Mouse (Mus musculus) olfactory bulb, adult 2 months (tissue): ENCODE results near the gene Macf1. TPM values are rescaled to one million over a fixed set of nuclear protein-coding genes. Genes with fewer than 3 reads are reported as not detected.

Experiments used
- H3K27ac ChIP-seq: fragments of 200-500 bp; 2 replicates; pipeline ENCODE4 v1.5.1; 2012; ENCODE audit warnings: low read depth, low read length; ENCODE audit not compliant: insufficient read depth
- H3K4me1 ChIP-seq: fragments of 200-500 bp; 2 replicates; pipeline ENCODE4 v1.6.1; 2012; ENCODE audit warnings: low read length; ENCODE audit not compliant: control insufficient read depth, insufficient read depth
- H3K4me3 ChIP-seq: fragments of 200-500 bp; 2 replicates; pipeline ENCODE4 v1.5.1; 2012; ENCODE audit warnings: mild to moderate bottlenecking, low read depth, low read length, moderate library complexity; ENCODE audit not compliant: insufficient read depth
- CTCF ChIP-seq: fragments of 200-500 bp; IDR thresholded peaks from 2 replicates; pipeline ENCODE4 v1.5.1; 2012; ENCODE audit warnings: low read depth, mild to moderate bottlenecking, low read length, moderate library complexity; ENCODE audit not compliant: insufficient read depth
- POLR2A ChIP-seq: fragments of 200-500 bp; IDR thresholded peaks from 2 replicates; pipeline ENCODE4 v1.6.1; 2012; ENCODE audit warnings: mild to moderate bottlenecking, low read depth, low read length, moderate library complexity; ENCODE audit not compliant: insufficient read depth
- WGBS: fragments of 180-500 bp; shearing (Covaris S2); methylation state at CpG from one replicate; pipeline ENCODE4 v1.1.7; 2018; 5-methylcytosine and 5-hydroxymethylcytosine counted together
- polyA plus RNA-seq: library from polyadenylated mRNA; stranded (reverse); fragments of >200 nt; gene quantifications from 2 replicates; pipeline ENCODE4 v1.2.4, GENCODE M21; 2012; ENCODE audit warnings: low replicate concordance; ENCODE audit not compliant: missing spikeins, insufficient read depth, insufficient read length

Gene Macf1
- polyA plus RNA-seq, 1 experiment: 508 TPM

DNA sequence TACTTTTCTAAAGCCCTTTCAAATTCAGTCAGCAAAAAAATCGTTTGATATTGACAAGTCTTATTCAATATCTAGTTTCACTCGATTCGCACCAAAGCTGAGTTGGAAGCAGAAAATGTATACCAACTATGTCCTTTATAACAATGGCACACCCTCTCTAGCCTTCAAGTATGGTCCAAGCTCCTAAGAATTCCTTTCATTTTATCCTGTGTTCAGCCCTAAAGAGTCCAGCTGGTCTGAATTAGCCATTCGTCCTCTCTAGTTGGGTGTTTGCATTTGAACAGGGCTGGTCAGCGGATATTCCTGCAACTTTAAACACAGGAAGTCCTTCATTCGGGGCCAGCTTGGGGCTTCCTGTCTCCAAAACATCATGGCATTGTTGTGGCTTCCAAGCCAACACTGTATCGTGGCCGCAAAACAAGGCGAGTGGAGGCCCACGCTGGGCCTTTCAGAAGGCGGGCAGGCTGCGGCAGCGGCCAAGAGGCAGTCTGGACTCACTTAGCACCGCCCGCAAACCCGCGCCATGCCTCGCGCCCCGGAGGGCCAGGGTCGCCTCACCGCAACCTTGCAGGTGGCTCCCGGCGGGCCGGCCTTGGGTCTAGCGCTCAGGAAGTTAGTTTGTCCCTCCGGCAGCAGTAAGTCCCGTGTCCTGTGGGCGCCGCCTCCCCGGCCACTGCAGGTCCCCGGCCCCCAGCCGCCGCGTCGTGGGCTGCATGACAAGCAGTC lies 273.0 kb downstream of the Macf1 start:
- peak overlapping the region; percentile 54; the same call in 1 of the 2 replicates for H3K27ac ChIP-seq
- TF ChIP-seq CTCF (no peak), POLR2A (no peak)
- peak overlapping the region; percentile 66 for H3K4me3 ChIP-seq
- WGBS: 7% methylated on average over 36 of the region's 36 CpGs
- H3K4me1 ChIP-seq: peaks cover 22% of the 10 kb centered on the region

DNA sequence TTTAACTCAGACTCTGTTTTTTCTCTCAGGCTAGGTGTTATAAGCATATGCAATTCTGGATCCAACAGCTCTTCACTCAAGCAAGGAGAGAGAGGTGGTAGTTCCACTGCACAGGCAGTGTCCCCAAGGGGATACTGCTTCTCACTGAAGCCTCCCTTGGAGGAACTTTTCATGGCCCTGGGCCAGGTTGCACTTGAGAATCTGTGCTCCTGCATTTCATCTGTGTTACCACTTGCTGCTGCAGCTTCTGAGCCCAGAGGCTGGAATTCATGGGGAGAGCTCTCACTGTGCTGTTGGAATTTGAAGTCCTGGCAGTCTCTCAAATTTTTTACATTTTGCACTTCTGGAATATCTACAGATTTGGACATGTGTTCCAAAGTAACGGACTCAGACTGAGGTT lies 274.4 kb downstream of the Macf1 start:
- Histone ChIP-seq H3K27ac (no peak overlapping the region), H3K4me1 (peaks cover 22% of the 10 kb centered on the region), H3K4me3 (no peak overlapping the region)
- WGBS: 80% methylated on average over 1 of the region's 1 CpGs
- no peak for TF ChIP-seq POLR2A
- TF ChIP-seq CTCF: no peak

DNA sequence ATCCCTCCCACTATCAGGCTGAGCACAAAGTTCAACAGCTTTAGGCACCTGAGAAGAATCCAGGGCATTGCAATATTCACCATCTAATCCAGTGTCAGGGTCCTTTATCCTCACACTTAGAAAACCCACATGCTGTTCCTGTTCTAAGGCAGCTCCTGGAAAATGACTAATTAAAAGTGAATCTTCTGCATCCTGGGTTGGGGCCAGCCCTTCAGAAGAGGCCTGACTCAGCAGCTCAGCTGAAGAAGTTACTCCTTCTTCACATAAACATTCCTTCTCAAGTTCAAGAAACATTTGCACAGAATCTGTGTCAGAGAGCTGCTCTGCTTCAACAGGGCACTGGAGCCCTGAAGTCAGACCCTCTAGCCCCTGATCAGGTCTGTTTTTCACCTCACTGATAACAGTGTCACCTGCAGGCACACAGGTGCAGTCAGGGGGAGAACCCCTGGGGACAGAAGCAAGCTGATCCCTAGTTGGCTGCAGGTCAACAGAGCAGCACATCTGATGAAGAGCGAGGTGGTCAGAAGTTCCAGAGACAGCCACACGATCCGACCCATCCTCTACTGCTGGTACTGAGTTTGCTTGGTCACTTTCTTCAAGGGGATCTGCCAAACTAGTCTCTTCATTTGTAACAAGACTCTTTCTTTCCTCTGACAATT lies 275.0 kb downstream of the Macf1 start:
- Histone ChIP-seq H3K27ac (no peak overlapping the region), H3K4me3 (no peak overlapping the region), H3K4me1 (peaks cover 22% of the 10 kb centered on the region)
- WGBS: 85% methylated on average over 3 of the region's 3 CpGs
- no peak for TF ChIP-seq POLR2A
- TF ChIP-seq CTCF: no peak

DNA sequence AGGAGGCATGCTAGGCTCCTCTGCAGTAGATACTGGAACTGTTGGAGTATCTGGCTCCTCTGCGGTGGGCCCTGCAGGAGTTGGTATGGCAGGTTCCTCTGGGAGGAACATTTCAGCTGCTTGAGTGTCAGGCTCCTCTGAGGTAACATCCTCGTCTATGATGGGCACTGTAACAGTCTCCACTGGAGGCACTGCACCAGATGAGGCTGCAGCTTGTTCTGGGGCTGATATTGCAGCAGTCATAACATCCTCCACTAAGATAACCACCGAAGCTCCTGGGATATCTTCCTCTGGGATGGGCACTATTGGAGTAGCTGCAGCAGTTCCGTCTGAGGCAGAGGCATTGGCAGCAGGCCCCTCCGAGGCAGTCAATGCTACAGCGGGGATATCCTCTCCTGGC lies 276.4 kb downstream of the Macf1 start:
- Histone ChIP-seq H3K4me1 (peaks cover 22% of the 10 kb centered on the region), H3K4me3 (no peak overlapping the region), H3K27ac (no peak overlapping the region)
- 47% methylated on average over 6 of the region's 6 CpGs for WGBS
- TF ChIP-seq POLR2A: no peak
- no peak for TF ChIP-seq CTCF

DNA sequence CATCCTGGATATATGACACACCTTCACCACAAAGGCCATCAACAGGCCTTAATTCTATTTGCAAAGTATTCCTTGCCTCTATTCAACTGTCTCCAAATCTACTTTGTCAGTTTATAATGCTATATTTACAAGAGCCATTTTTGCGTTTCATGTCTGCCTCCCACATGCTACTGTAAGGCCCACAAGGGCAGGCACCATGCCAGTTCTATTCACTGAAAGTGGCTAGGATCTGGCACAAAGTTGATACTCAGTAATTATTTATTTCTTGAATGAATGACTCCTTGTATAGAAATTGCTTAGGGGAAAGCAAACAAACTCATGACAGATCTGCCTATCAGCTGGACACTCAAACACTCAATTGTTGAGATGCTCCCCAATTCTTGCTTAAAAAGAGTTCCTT lies 280.1 kb downstream of the Macf1 start:
- Histone ChIP-seq H3K27ac (no peak overlapping the region), H3K4me1 (peaks cover 6% of the 10 kb centered on the region; the same call in 1 of the 2 replicates), H3K4me3 (no peak overlapping the region)
- 41% methylated on average over 1 of the region's 1 CpGs for WGBS
- TF ChIP-seq POLR2A (no peak), CTCF (no peak)

DNA sequence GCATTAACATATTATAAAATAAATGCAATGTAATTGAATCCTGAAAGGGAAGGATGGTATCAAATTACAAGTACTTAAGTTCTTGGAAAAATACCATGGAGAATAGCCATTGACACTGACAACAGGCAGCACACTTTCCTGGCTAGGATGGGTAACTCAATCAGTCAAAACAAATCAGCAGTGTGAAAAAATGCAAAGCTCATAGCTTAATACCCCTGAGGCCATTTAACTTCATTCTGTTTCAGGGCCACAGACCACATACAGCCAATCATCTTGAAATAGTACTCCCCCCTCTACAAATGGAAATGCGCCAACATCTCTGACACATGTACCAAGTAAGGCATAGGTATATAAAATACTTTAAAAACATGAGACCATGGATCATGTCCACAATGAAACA lies 281.9 kb downstream of the Macf1 start:
- H3K4me3 ChIP-seq: no peak overlapping the region
- WGBS: 95% methylated on average over 1 of the region's 1 CpGs
- TF ChIP-seq CTCF (no peak), POLR2A (no peak)
- H3K4me1 ChIP-seq: no peaks in the 10 kb centered on the region
- no peak overlapping the region for H3K27ac ChIP-seq

DNA sequence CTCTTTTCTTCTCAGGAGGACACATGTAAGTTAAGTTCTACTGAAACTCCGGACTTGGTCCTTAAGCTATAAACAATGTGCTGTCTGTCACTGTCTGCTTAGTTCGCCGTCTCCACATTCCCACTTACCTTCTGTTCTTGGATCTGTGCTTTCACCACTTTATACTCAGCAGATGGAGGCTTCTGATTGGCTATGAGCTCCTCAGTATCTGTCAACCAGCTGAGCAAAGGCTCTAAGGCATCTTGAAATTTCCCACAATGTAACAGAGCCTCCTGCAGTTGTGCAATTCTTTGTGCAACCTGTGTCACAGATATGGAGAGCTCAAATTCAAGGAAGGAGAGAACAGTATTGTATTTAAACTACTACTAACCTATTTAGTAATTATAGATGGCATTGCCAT lies 282.9 kb downstream of the Macf1 start:
- TF ChIP-seq CTCF (no peak), POLR2A (no peak)
- 64% methylated on average over 3 of the region's 3 CpGs for WGBS
- 0 out of 2 replicates have a peak, but pooled peaks cover 2% of the 10 kb centered on the region for H3K4me1 ChIP-seq
- H3K4me3 ChIP-seq: no peak overlapping the region
- no peak overlapping the region for H3K27ac ChIP-seq

DNA sequence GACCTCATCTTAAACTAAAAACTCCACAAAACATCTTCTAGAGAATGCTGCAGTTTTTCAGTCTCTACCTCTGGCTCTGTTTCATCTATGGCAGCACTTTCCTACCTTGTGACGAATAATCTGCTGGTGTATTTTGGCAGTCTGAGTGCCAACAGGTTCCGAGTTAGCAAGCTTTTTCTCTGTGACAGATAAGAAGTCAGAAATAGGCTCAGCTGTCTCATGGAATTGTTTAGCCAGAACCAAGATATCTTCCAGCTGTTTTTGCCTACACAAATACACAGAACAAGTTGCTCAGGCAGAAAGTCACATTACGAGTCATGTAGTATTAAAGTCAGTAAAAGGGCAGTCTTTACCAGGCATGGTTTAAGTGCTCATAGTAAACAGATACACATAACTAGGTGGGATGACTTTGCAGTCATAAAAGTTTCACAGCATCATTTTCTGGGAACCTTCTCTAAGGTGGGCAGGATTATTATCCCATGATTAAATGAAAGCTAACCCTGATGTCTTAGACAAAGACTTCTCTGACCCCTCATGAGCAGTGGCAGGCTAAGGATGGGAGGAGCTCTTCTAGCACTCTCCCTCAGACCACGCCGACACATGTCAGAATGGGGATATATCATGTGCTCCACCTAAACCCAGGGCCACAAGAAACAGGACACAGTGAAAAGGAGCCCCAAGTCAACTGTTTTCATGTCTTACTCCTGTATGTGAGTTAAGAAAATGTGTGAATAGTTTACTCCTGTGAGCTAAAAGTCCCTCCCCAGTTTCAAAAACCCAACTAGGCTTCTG lies 286.3 kb downstream of the Macf1 start:
- no peak overlapping the region for H3K27ac ChIP-seq
- WGBS: 69% methylated on average over 5 of the region's 5 CpGs
- 0 out of 2 replicates have a peak, but pooled peaks cover 4% of the 10 kb centered on the region for H3K4me1 ChIP-seq
- no peak for TF ChIP-seq CTCF
- TF ChIP-seq POLR2A: no peak
- H3K4me3 ChIP-seq: no peak overlapping the region

DNA sequence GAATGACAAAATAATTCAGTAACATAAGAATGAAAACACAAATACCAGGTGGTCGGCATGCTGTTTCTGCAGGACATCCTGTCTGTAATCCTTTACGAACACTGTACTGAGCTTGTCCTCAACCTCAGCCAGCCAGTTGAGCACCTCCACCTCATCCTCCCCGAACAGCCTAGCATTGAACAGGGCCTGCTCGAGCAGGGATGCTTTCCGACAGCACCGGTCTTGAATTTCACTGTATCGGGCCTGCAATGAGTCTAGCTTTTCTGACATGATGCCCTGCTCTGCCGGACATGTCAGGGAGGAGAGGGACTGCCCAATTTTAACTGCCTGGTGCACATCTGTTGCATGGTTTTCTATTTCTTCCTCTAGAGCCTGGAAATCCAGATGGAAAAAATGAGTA lies 287.1 kb downstream of the Macf1 start:
- Histone ChIP-seq H3K4me3 (no peak overlapping the region), H3K27ac (no peak overlapping the region), H3K4me1 (0 out of 2 replicates have a peak, but pooled peaks cover 4% of the 10 kb centered on the region)
- 90% methylated on average over 8 of the region's 8 CpGs for WGBS
- no peak for TF ChIP-seq POLR2A
- no peak for TF ChIP-seq CTCF
